Mouse (Mus musculus) heart, embryonic 16.5 days (tissue): ENCODE measurements around the gene Rogdi. TPM values are rescaled to one million over a fixed set of nuclear protein-coding genes. Genes with fewer than 3 reads are reported as not detected.

Experiments used
- ATAC-seq: fragments of 200-750 bp; cut with Nextera tagmentation; replicated peaks from 2 replicates; pipeline ENCODE4 v1.8.0; 2017; ENCODE audit warnings: moderate number of reproducible peaks; ENCODE audit not compliant: insufficient read depth, low FRiP score; ENCODE audit errors: extremely low read depth
- H3K27ac ChIP-seq: fragments of 300-500 bp; sonication (generic); 2 replicates; pipeline ENCODE4 v1.5.1; 2014; ENCODE audit warnings: mild to moderate bottlenecking, low read length, control low read depth, moderate library complexity
- H3K27me3 ChIP-seq: fragments of 300-500 bp; sonication (generic); 2 replicates; pipeline ENCODE4 v1.6.1; 2014; ENCODE audit warnings: low read length, mixed read lengths; ENCODE audit not compliant: control insufficient read depth, insufficient read depth
- H3K36me3 ChIP-seq: fragments of 300-500 bp; sonication (generic); 2 replicates; pipeline ENCODE4 v1.6.1; 2014; ENCODE audit not compliant: control insufficient read depth, insufficient read depth
- H3K4me1 ChIP-seq: fragments of 300-500 bp; sonication (generic); 2 replicates; pipeline ENCODE4 v1.6.1; 2014; ENCODE audit warnings: low read length, mixed read lengths; ENCODE audit not compliant: control insufficient read depth, insufficient read depth
- H3K4me2 ChIP-seq: fragments of 300-500 bp; sonication (generic); 2 replicates; pipeline ENCODE4 v1.6.1; 2014; ENCODE audit warnings: low read depth, mild to moderate bottlenecking, control low read depth, low read length
- H3K4me3 ChIP-seq: fragments of 300-500 bp; sonication (generic); 2 replicates; pipeline ENCODE4 v1.5.1; 2014; ENCODE audit warnings: mild to moderate bottlenecking, control low read depth, low read length
- H3K9ac ChIP-seq: fragments of 300-500 bp; sonication (generic); 2 replicates; pipeline ENCODE4 v1.6.1; 2014; ENCODE audit warnings: low read length, control low read depth
- H3K9me3 ChIP-seq: fragments of 300-500 bp; sonication (generic); replicated peaks from 2 replicates; pipeline ENCODE4 v1.6.1; 2016; ENCODE audit warnings: low read length; ENCODE audit not compliant: control insufficient read depth
- WGBS: fragments of 180-500 bp; shearing (Covaris S2); extraction: QIAGEN DNeasy Blood & Tissue Kit; methylation state at CpG from one replicate; pipeline ENCODE4 v1.1.7; 2014; 5-methylcytosine and 5-hydroxymethylcytosine counted together
- polyA plus RNA-seq: library from polyadenylated mRNA; unstranded; fragments of >200 nt; fragmentation: Nextera tagmentation; extraction: Ambion mirVana; gene quantifications from 2 replicates; pipeline ENCODE4 v1.2.1, GENCODE M21; 2015

Gene Rogdi
- polyA plus RNA-seq, 1 experiment from 2014 or later: 55.1 TPM

GRCm38 (mm10) chr16:4971626-4972025 is 41.7 kb downstream of the Rogdi start:
- 0 out of 2 replicates have a peak, but pooled peaks have one; percentile 29 for ATAC-seq
- Histone ChIP-seq H3K4me1 (peaks cover 5% of the 10 kb centered on the region; the same call in 1 of the 2 replicates), H3K27me3 (no peaks in the 10 kb centered on the region), H3K27ac (no peak overlapping the region; the same call in 1 of the 2 replicates), H3K9me3 (no peaks in the 10 kb centered on the region), H3K4me2 (no peak overlapping the region), H3K9ac (no peak overlapping the region), H3K4me3 (no peak overlapping the region), H3K36me3 (no peaks in the 10 kb centered on the region)
- WGBS: 48% methylated on average over 4 of the region's 4 CpGs

GRCm38 (mm10) chr16:4969055-4969843 is 44.1 kb downstream of the Rogdi start:
- H3K4me1 ChIP-seq: peaks cover 10% of the 10 kb centered on the region
- no peaks in the 10 kb centered on the region for H3K27me3 ChIP-seq
- ATAC-seq: no peak
- H3K9ac ChIP-seq: no peak overlapping the region
- no peak overlapping the region for H3K4me2 ChIP-seq
- no peak overlapping the region for H3K4me3 ChIP-seq
- no peaks in the 10 kb centered on the region for H3K9me3 ChIP-seq
- H3K27ac ChIP-seq: no peak overlapping the region
- 81% methylated on average over 5 of the region's 5 CpGs for whole genome bisulfite sequencing
- H3K36me3 ChIP-seq: no peaks in the 10 kb centered on the region

GRCm38 (mm10) chr16:4968426-4968825 is 44.9 kb downstream of the Rogdi start:
- no peak overlapping the region for H3K4me3 ChIP-seq
- H3K4me2 ChIP-seq: no peak overlapping the region
- no peak for ATAC-seq
- H3K9ac ChIP-seq: no peak overlapping the region
- peaks cover 11% of the 10 kb centered on the region for H3K4me1 ChIP-seq
- no peaks in the 10 kb centered on the region for H3K36me3 ChIP-seq
- H3K27me3 ChIP-seq: no peaks in the 10 kb centered on the region
- no peak overlapping the region for H3K27ac ChIP-seq
- H3K9me3 ChIP-seq: no peaks in the 10 kb centered on the region
- 71% methylated on average over 3 of the region's 3 CpGs for WGBS

- H3K9me3 ChIP-seq: no peaks in the 10 kb centered on the region
- no peak for ATAC-seq
- no peaks in the 10 kb centered on the region for H3K27me3 ChIP-seq
- no peak overlapping the region for H3K9ac ChIP-seq
- peak overlapping the region; percentile 96; the same call in 1 of the 2 replicates for H3K4me2 ChIP-seq
- H3K36me3 ChIP-seq: no peaks in the 10 kb centered on the region
- WGBS: 82% methylated on average over 8 of the region's 8 CpGs
- H3K4me3 ChIP-seq: no peak overlapping the region
- peaks cover 12% of the 10 kb centered on the region for H3K4me1 ChIP-seq
- no peak overlapping the region for H3K27ac ChIP-seq
Observed at GRCm38 (mm10) chr16:4965392-4966129, 47.8 kb downstream of the Rogdi start.

GRCm38 (mm10) chr16:4964731-4965391 is 48.5 kb downstream of the Rogdi start:
- no peak for ATAC-seq
- peak overlapping the region; percentile 85 for H3K27ac ChIP-seq
- WGBS: 18% methylated on average over 13 of the region's 13 CpGs
- H3K4me1 ChIP-seq: peaks cover 12% of the 10 kb centered on the region
- peak overlapping the region; percentile 79 for H3K9ac ChIP-seq
- H3K4me3 ChIP-seq: peak overlapping the region; percentile 83
- no peaks in the 10 kb centered on the region for H3K9me3 ChIP-seq
- H3K27me3 ChIP-seq: no peaks in the 10 kb centered on the region
- no peaks in the 10 kb centered on the region for H3K36me3 ChIP-seq
- H3K4me2 ChIP-seq: peak overlapping the region; percentile 96

GRCm38 (mm10) chr16:4963797-4964709 is 49.3 kb downstream of the Rogdi start, which contains the start of gene Anks3:
Gene Anks3, minus strand, starts transcription at chr16:4964205.
- H3K4me1 ChIP-seq: peaks cover 12% of the 10 kb centered on the region
- no peaks in the 10 kb centered on the region for H3K27me3 ChIP-seq
- peak within 1 kb of the TSS; percentile 83 for H3K4me3 ChIP-seq
- H3K9ac ChIP-seq: peak within 1 kb of the TSS; percentile 89
- H3K27ac ChIP-seq: peak within 1 kb of the TSS; percentile 85
- peak within 1 kb of the TSS; percentile 96 for H3K4me2 ChIP-seq
- ATAC-seq: peak; percentile 96
- WGBS: under 1% methylated on average over 73 of the region's 76 CpGs
- no peaks in the 10 kb centered on the region for H3K9me3 ChIP-seq
- H3K36me3 ChIP-seq: no peaks in the 10 kb centered on the region

- ATAC-seq: no peak
- Histone ChIP-seq H3K36me3 (no peaks in the 10 kb centered on the region), H3K9me3 (no peaks in the 10 kb centered on the region), H3K4me3 (peak overlapping the region; percentile 83), H3K4me2 (peak overlapping the region; percentile 96), H3K4me1 (peaks cover 12% of the 10 kb centered on the region), H3K9ac (peak overlapping the region; percentile 89), H3K27me3 (no peaks in the 10 kb centered on the region), H3K27ac (no peak overlapping the region; the same call in 1 of the 2 replicates)
- WGBS: 36% methylated on average over 9 of the region's 9 CpGs
Observed at GRCm38 (mm10) chr16:4963346-4963745, 50.0 kb downstream of the Rogdi start.

- 83% methylated on average over 8 of the region's 8 CpGs for WGBS
- no peak overlapping the region for H3K4me3 ChIP-seq
- ATAC-seq: no peak
- peaks cover 10% of the 10 kb centered on the region for H3K4me1 ChIP-seq
- H3K9ac ChIP-seq: no peak overlapping the region
- peaks cover 10% of the 10 kb centered on the region for H3K36me3 ChIP-seq
- H3K27ac ChIP-seq: no peak overlapping the region; the same call in 1 of the 2 replicates
- no peak overlapping the region for H3K4me2 ChIP-seq
- no peaks in the 10 kb centered on the region for H3K9me3 ChIP-seq
- no peaks in the 10 kb centered on the region for H3K27me3 ChIP-seq
Observed at GRCm38 (mm10) chr16:4960260-4960659, 53.1 kb downstream of the Rogdi start.
